In genomic region chr2:112460557-112460956, GRCm38 (mm10) we compare ENCODE assay signal across 21 mouse cellular contexts. TPM values are rescaled to one million over a fixed set of nuclear protein-coding genes. Genes with fewer than 3 reads are reported as not detected.
A peak's percentile ranks its signal among the peaks of the same experiment; 100 is the strongest.
DNase-seq lines count a peak whose midpoint lies in the region; ATAC-seq and TF ChIP-seq lines count a peak whose summit lies in the region.
"Had no signal": no experiment of that assay in that cellular context is flagged by ENCODE, and none has a peak within 500 bp of the region (broad histone marks: within the 10 kb centered on the region; RNA-seq: fewer than 3 reads in every experiment).

No protein-coding gene starts in this region.

- 88% methylated on average over 3 of the region's 3 CpGs for WGBS in heart, adult 2 months
- 85% methylated on average over 3 of the region's 3 CpGs for WGBS in heart, embryonic 12.5 days
- 93% methylated on average over 3 of the region's 3 CpGs for WGBS in forebrain, embryonic 14.5 days

- no peak for DNase-seq in heart, adult 2 months
- no peak for DNase-seq in left cerebral cortex, adult 2 months (ENCODE audit: extremely low spot score in 1 of 2, low spot score in 2 of 2)
- no peak for DNase-seq in left cerebral cortex, adult 18-20 months (ENCODE audit: low spot score in 2 of 2)
- peak; percentile 23 for DNase-seq in splenic B cell, adult 2 months (ENCODE audit: low read depth, low spot score)
- no peak for DNase-seq in forebrain, embryonic 14.5 days (ENCODE audit: low spot score)
- DNase-seq: adrenal gland, adult 2 months; adrenal gland, postnatal 25 days; cerebellum, adult 18-20 months; cerebellum, adult 9-11 months; cerebellum, postnatal 36 days; heart, postnatal 36 days had no signal

- H3K4me1 ChIP-seq in heart, adult 2 months (ENCODE audit: control insufficient read depth, insufficient read depth, low read length): no peaks in the 10 kb centered on the region; the same call in none of the 2 replicates
- H3K4me1 ChIP-seq in heart, embryonic 12.5 days (replicated peaks): peaks cover 4% of the 10 kb centered on the region; the same call in 1 of the 2 replicates
- H3K4me1 ChIP-seq in E14TG2a.4 (replicated peaks; ENCODE audit: low read depth, low read length): peaks cover 11% of the 10 kb centered on the region
- H3K4me1 ChIP-seq in forebrain, embryonic 14.5 days (ENCODE audit: control insufficient read depth, insufficient read depth, low read length): peaks cover 8% of the 10 kb centered on the region

- intact Hi-C loops in heart, adult 2 months (cut with DNase I): no loop called here
- intact Hi-C loops in left cerebral cortex, adult 2 months (cut with DNase I): no loop called here

- TF ChIP-seq CTCF in heart, adult 2 months (IDR thresholded peaks at IDR 0.05): peak; percentile 29
- peak; percentile 18 for TF ChIP-seq CTCF in left cerebral cortex, adult 2 months (IDR thresholded peaks at IDR 0.05)
- TF ChIP-seq CTCF in E14TG2a.4 (conservative IDR thresholded peaks at IDR 0.05; ENCODE audit: low read length): 0 out of 2 replicates have a peak, but pooled peaks have one; percentile 6

- no peak for ATAC-seq in heart, embryonic 12.5 days (ENCODE audit: insufficient number of reproducible peaks, low FRiP score)
- ATAC-seq in forebrain, embryonic 14.5 days: no peak
- ATAC-seq: forebrain, embryonic 13.5 days had no signal

- H3K4me2 ChIP-seq in heart, embryonic 12.5 days: no peak overlapping the region
- no peak overlapping the region for H3K4me2 ChIP-seq in forebrain, embryonic 14.5 days (ENCODE audit: low read length)
- H3K4me2 ChIP-seq: forebrain, embryonic 13.5 days; heart, embryonic 13.5 days; hindbrain, embryonic 15.5 days had no signal

- TF ChIP-seq EP300 in heart, adult 2 months (IDR thresholded peaks at IDR 0.05; ENCODE audit: insufficient read depth, low read depth, low read length): no peak

- no peak for TF ChIP-seq POLR2A in heart, adult 2 months (IDR thresholded peaks at IDR 0.05; ENCODE audit: insufficient read depth, low read depth, low read length)

- no peak overlapping the region for H3K4me3 ChIP-seq in heart, adult 2 months
- H3K4me3 ChIP-seq in heart, embryonic 12.5 days: no peak overlapping the region
- H3K4me3 ChIP-seq in left cerebral cortex, adult 2 months: no peak overlapping the region
- H3K4me3 ChIP-seq in E14TG2a.4 (replicated peaks; ENCODE audit: low read length): no peak overlapping the region
- H3K4me3 ChIP-seq in forebrain, embryonic 14.5 days (ENCODE audit: low read depth, low read length): no peak overlapping the region
- H3K4me3 ChIP-seq: embryonic facial prominence, embryonic 10.5 days; forebrain, embryonic 13.5 days; heart, embryonic 13.5 days; hindbrain, embryonic 15.5 days had no signal

- no peak overlapping the region for H3K9ac ChIP-seq in heart, adult 2 months (ENCODE audit: low read depth, low read length)
- H3K9ac ChIP-seq in heart, embryonic 12.5 days: no peak overlapping the region
- no peak overlapping the region for H3K9ac ChIP-seq in forebrain, embryonic 14.5 days (ENCODE audit: low read length)
- H3K9ac ChIP-seq: forebrain, embryonic 13.5 days; heart, embryonic 13.5 days; hindbrain, embryonic 15.5 days had no signal

- H3K27me3 ChIP-seq in heart, adult 2 months (ENCODE audit: control insufficient read depth, insufficient read depth, low read length): no peaks in the 10 kb centered on the region
- H3K27me3 ChIP-seq in heart, embryonic 12.5 days (replicated peaks): no peaks in the 10 kb centered on the region
- no peaks in the 10 kb centered on the region for H3K27me3 ChIP-seq in E14TG2a.4 (ENCODE audit: insufficient read depth, low read length)
- H3K27me3 ChIP-seq in splenic B cell, adult 2 months (ENCODE audit: control insufficient read depth, insufficient read depth, low read length, poor library complexity, severe bottlenecking): no peaks in the 10 kb centered on the region
- no peaks in the 10 kb centered on the region for H3K27me3 ChIP-seq in forebrain, embryonic 14.5 days (replicated peaks; ENCODE audit: control insufficient read depth, insufficient read depth, low read length)
- H3K27me3 ChIP-seq: forebrain, embryonic 13.5 days; heart, embryonic 13.5 days; hindbrain, embryonic 15.5 days had no signal

- H3K79me2 ChIP-seq in heart, adult 2 months (replicated peaks; ENCODE audit: control insufficient read depth, insufficient read depth, low read length): peaks cover 2% of the 10 kb centered on the region; the same call in 1 of the 2 replicates

- peaks cover 9% of the 10 kb centered on the region for H3K36me3 ChIP-seq in heart, adult 2 months (ENCODE audit: control insufficient read depth, insufficient read depth, low read length)
- peaks cover 29% of the 10 kb centered on the region for H3K36me3 ChIP-seq in heart, embryonic 12.5 days
- H3K36me3 ChIP-seq in E14TG2a.4 (ENCODE audit: insufficient read depth, low read length): peaks cover 28% of the 10 kb centered on the region
- peaks cover 8% of the 10 kb centered on the region; the same call in 1 of the 2 replicates for H3K36me3 ChIP-seq in splenic B cell, adult 2 months (ENCODE audit: control insufficient read depth, insufficient read depth, low read length, poor library complexity, severe bottlenecking)
- H3K36me3 ChIP-seq in forebrain, embryonic 14.5 days (ENCODE audit: control insufficient read depth, insufficient read depth, low read length): peaks cover 18% of the 10 kb centered on the region

- H3K27ac ChIP-seq in heart, adult 2 months: no peak overlapping the region
- no peak overlapping the region for H3K27ac ChIP-seq in heart, embryonic 12.5 days (ENCODE audit: poor library complexity, severe bottlenecking)
- no peak overlapping the region for H3K27ac ChIP-seq in left cerebral cortex, adult 2 months
- no peak overlapping the region for H3K27ac ChIP-seq in forebrain, embryonic 14.5 days (ENCODE audit: low read depth, low read length)
- H3K27ac ChIP-seq: embryonic facial prominence, embryonic 10.5 days; forebrain, embryonic 13.5 days; heart, embryonic 13.5 days; hindbrain, embryonic 15.5 days had no signal

- H3K9me3 ChIP-seq in heart, embryonic 12.5 days (replicated peaks): no peaks in the 10 kb centered on the region
- H3K9me3 ChIP-seq in E14TG2a.4 (ENCODE audit: low read length): no peaks in the 10 kb centered on the region
- no peaks in the 10 kb centered on the region for H3K9me3 ChIP-seq in forebrain, embryonic 14.5 days (replicated peaks; ENCODE audit: control insufficient read depth, low read length)
- H3K9me3 ChIP-seq: embryonic facial prominence, embryonic 10.5 days; forebrain, embryonic 13.5 days; heart, embryonic 13.5 days; hindbrain, embryonic 15.5 days had no signal

RNA-seq across cellular contexts. Expression of gene Emc7, which starts 5.8 kb away (rescaled TPM):
- 10 to 100 TPM; 14.3 to 17.7 TPM for total RNA-seq in heart, adult 2 months (2021)
- 6.6 and 11.7 TPM in 2 replicates for polyA plus RNA-seq in heart, adult 2 months (2012; rRNA removed)
- polyA plus RNA-seq in heart, embryonic 12.5 days (2016; fragmentation: Nextera tagmentation; extraction: Ambion mirVana): 18.5 and 18.8 TPM in 2 replicates
- total RNA-seq in left cerebral cortex, adult 2 months (2021): 10 to 100 TPM; 47.1 to 52.2 TPM
- total RNA-seq in left cerebral cortex, adult 18-20 months (2021): 10 to 100 TPM; 49.8 to 51.8 TPM
- 15.2 and 15.3 TPM in 2 replicates for polyA plus RNA-seq in forebrain, embryonic 14.5 days (2014; fragmentation: Nextera tagmentation; extraction: Ambion mirVana)

RNA-seq across cellular contexts. Expression of gene Chrm5, which starts 20.0 kb away (rescaled TPM):
- not detected for total RNA-seq in heart, adult 2 months (2021)
- polyA plus RNA-seq in heart, adult 2 months (2012; rRNA removed): not detected in 2 replicates
- polyA plus RNA-seq in heart, embryonic 12.5 days (2016; fragmentation: Nextera tagmentation; extraction: Ambion mirVana): not detected in 2 replicates
- total RNA-seq in left cerebral cortex, adult 2 months (2021): 1 to 10 TPM; 1.7 to 2.5 TPM
- total RNA-seq in left cerebral cortex, adult 18-20 months (2021): 1 to 10 TPM; 1.1 to 2.3 TPM
- 0.42 and 0.49 TPM in 2 replicates for polyA plus RNA-seq in forebrain, embryonic 14.5 days (2014; fragmentation: Nextera tagmentation; extraction: Ambion mirVana)
- total RNA-seq: adrenal gland, adult 2 months; adrenal gland, postnatal 25 days; gastrocnemius, adult 8-10 months; gastrocnemius, postnatal 4 days; heart, adult 8-10 months; heart, postnatal 36 days had no signal
- polyA plus RNA-seq: adrenal gland, adult 2 months; embryonic facial prominence, embryonic 10.5 days; forebrain, embryonic 13.5 days; heart, embryonic 13.5 days; heart, postnatal 0 days had no signal

RNA-seq across cellular contexts. Expression of gene Aven, which starts 32.2 kb away (rescaled TPM):
- total RNA-seq in heart, adult 2 months (2021): 10 to 100 TPM; 16.9 to 18.4 TPM
- 5.8 and 10.5 TPM in 2 replicates for polyA plus RNA-seq in heart, adult 2 months (2012; rRNA removed)
- 11.7 and 12.1 TPM in 2 replicates for polyA plus RNA-seq in heart, embryonic 12.5 days (2016; fragmentation: Nextera tagmentation; extraction: Ambion mirVana)
- 10 to 100 TPM in 1 of 2 experiments, 1 to 10 TPM in 1; 9.8 to 11.2 TPM for total RNA-seq in left cerebral cortex, adult 2 months (2021)
- 1 to 10 TPM; 9.7 to 9.9 TPM for total RNA-seq in left cerebral cortex, adult 18-20 months (2021)
- 2.7 and 3.0 TPM in 2 replicates for polyA plus RNA-seq in forebrain, embryonic 14.5 days (2014; fragmentation: Nextera tagmentation; extraction: Ambion mirVana)
